Mouse (Mus musculus): ENCODE results near the gene Rab3a. TPM values are rescaled to one million over a fixed set of nuclear protein-coding genes. Genes with fewer than 3 reads are reported as not detected.

Gene Rab3a
- 1,139 and 1,160 TPM in 2 replicates for polyA plus RNA-seq (2012; rRNA removed)

DNA sequence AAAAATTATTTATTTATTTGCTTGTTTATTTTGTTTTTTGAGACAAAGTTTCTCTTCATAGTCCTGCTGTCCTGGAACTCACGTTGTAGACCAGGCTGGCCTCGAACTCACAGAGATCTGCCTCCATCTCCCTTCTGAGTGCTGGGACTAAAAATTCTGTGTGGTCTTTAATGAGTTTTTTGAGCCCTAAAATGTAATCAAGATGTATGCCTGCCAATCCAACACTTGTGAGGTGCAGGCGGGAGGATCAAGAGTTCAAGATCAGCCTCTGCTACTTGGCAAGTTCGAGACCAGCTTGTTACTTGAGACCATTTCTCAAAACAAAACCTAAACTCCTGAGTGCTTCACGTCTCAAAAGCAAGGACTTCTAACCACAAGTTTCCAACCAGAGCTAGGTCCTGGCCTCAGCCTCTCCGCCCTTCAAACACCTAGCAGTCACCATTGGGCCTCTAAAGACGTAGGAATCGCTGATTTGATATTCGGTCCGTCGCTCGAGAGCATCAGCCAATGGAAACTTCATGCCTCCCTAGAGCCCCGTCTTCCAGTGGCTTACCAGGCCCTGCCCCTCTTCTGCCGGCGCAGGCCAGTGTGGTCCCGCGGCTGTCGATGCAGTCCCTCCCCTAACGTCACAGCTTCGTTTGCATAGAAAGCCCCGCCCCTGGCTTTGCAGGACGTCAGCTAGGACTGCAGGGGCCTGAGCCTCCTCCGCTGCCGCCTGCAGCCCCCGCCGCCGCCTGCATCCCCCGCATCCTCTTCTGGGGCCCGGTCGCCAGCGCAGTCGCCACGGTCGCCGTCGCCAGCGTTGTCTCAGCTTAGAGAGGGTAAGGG, at the start of gene Rab3a:
Gene Rab3a, plus strand, starts transcription at position 637 of the 828 bp plus-strand sequence.
- no peak for TF ChIP-seq CTCF (IDR thresholded peaks at IDR 0.05; ENCODE audit: extremely low read depth, insufficient read depth, low read length)
- peak; percentile 70; the same call in 1 of the 2 replicates for TF ChIP-seq POLR2A (IDR thresholded peaks at IDR 0.05; ENCODE audit: extremely low read depth, insufficient read depth, low read length)
- Histone ChIP-seq H3K27ac (ENCODE audit: insufficient read depth, low read length) (peak within 1 kb of the TSS; percentile 96), H3K4me3 (ENCODE audit: insufficient read depth, low read length) (peak within 1 kb of the TSS; percentile 86), H3K4me1 (ENCODE audit: control insufficient read depth, insufficient read depth, low read length) (peaks cover 6% of the 10 kb centered on the region)

DNA sequence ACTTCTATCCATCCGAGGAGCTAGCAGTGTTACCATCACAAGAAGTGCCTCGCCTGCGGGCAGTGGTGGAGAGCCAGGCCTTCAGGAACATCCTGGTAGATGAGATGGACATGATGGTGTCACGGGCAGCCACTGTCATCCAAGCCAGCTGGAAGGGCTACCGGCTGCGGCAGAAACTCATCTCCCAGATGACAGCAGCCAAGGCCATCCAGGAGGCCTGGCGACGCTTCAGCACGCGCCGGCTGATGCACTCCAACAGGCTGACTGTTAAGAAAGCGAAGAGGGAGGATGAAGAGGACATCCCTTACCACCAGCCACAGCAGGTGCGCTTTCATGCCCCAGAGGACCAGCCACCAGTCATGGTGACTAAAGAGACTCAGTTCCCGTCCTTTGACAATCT, 46.2 kb upstream of the Rab3a start:
- Histone ChIP-seq H3K27ac (ENCODE audit: insufficient read depth, low read length) (no peak overlapping the region), H3K4me1 (ENCODE audit: control insufficient read depth, insufficient read depth, low read length) (no peaks in the 10 kb centered on the region), H3K4me3 (ENCODE audit: insufficient read depth, low read length) (no peak overlapping the region)
- TF ChIP-seq CTCF (IDR thresholded peaks at IDR 0.05; ENCODE audit: extremely low read depth, insufficient read depth, low read length) (no peak), POLR2A (IDR thresholded peaks at IDR 0.05; ENCODE audit: extremely low read depth, insufficient read depth, low read length) (no peak)

DNA sequence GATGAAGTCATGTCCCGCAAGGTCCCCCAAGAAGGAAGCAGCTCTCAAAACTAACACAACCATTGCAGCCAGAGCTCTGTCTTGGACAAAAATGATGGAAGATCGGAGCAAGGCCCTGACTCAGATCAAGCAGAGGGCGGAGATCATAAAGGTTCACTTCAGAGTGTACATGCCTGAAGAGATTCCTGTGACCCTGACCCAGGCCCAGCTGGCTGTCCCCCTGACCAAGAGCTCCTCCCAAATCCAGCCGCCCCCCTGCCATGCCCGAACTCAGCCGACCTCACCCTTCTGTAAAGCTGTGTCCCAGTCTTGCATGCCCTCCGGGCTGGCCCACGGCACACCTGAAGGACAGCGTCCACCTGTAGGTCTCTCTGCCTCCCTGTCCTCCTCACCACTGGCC, 44.7 kb upstream of the Rab3a start:
- no peak overlapping the region for H3K27ac ChIP-seq (ENCODE audit: insufficient read depth, low read length)
- TF ChIP-seq POLR2A (IDR thresholded peaks at IDR 0.05; ENCODE audit: extremely low read depth, insufficient read depth, low read length) (no peak), CTCF (IDR thresholded peaks at IDR 0.05; ENCODE audit: extremely low read depth, insufficient read depth, low read length) (no peak)
- H3K4me3 ChIP-seq (ENCODE audit: insufficient read depth, low read length), result no peak overlapping the region
- H3K4me1 ChIP-seq (ENCODE audit: control insufficient read depth, insufficient read depth, low read length), result no peaks in the 10 kb centered on the region

DNA sequence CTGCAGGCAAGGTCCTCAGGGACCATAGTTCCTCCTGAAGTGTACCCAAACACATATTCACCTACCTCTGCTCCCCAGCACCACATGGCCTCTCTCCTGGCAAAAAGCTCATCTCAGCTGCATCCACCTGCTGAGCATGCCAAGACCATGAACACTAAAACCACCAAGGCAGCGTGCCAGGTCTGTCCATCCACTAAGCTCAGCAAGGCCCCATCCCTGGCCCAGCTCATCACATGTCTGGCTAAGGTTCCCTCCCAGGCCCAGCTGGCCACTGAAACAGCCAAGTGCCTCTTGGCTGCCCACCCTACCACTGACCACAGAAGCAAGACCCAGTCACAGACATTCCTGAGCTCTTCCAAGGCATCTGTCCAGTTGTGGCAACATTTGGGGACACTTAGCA, 44.2 kb upstream of the Rab3a start:
- no peak overlapping the region for H3K27ac ChIP-seq (ENCODE audit: insufficient read depth, low read length)
- no peaks in the 10 kb centered on the region for H3K4me1 ChIP-seq (ENCODE audit: control insufficient read depth, insufficient read depth, low read length)
- no peak overlapping the region for H3K4me3 ChIP-seq (ENCODE audit: insufficient read depth, low read length)
- TF ChIP-seq POLR2A (IDR thresholded peaks at IDR 0.05; ENCODE audit: extremely low read depth, insufficient read depth, low read length) (no peak), CTCF (IDR thresholded peaks at IDR 0.05; ENCODE audit: extremely low read depth, insufficient read depth, low read length) (no peak)

DNA sequence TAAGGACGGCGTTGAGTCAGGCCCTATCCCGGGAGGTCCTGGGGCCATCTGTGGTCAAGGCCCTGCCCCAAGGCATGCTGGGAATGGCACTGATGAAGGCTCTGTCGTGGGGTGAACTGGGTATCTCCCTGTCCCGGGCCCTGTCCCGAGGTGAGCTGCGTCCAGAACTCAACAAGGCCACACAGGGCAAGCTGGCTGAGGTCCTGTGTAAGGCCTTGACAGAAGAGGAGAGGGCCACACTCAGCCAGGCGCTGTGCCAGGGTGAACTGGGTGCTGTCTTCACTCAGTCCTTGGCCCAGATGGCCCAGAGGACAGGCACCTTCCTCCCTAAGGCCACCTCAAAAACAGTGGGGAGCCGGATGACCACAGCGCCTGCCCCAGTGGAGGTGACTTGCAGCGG, 43.4 kb upstream of the Rab3a start:
- Histone ChIP-seq H3K27ac (ENCODE audit: insufficient read depth, low read length) (no peak overlapping the region), H3K4me1 (ENCODE audit: control insufficient read depth, insufficient read depth, low read length) (no peaks in the 10 kb centered on the region), H3K4me3 (ENCODE audit: insufficient read depth, low read length) (no peak overlapping the region)
- TF ChIP-seq POLR2A (IDR thresholded peaks at IDR 0.05; ENCODE audit: extremely low read depth, insufficient read depth, low read length), result no peak
- TF ChIP-seq CTCF (IDR thresholded peaks at IDR 0.05; ENCODE audit: extremely low read depth, insufficient read depth, low read length), result no peak

DNA sequence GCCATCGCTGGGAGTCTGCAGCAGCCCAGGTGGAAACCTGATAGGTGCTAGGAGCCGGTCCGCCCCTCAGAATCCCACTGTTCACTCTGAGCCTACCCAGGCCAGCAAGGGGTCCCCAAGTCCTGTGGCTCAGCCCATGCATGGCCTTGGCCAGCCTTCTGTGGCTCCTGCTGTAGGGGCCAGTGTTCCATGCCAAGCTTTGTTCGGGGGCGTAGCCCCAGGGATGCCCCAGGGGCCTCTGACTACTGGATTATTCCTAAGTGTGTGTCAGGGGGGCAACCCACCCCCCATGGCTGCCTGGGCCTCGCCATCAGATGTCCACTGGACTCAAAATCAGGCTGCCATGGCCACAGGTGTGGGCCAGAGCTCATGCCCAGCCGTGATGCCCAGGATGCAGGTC, 40.5 kb upstream of the Rab3a start:
- TF ChIP-seq POLR2A (IDR thresholded peaks at IDR 0.05; ENCODE audit: extremely low read depth, insufficient read depth, low read length) (no peak), CTCF (IDR thresholded peaks at IDR 0.05; ENCODE audit: extremely low read depth, insufficient read depth, low read length) (no peak)
- no peaks in the 10 kb centered on the region for H3K4me1 ChIP-seq (ENCODE audit: control insufficient read depth, insufficient read depth, low read length)
- H3K4me3 ChIP-seq (ENCODE audit: insufficient read depth, low read length), result no peak overlapping the region
- no peak overlapping the region for H3K27ac ChIP-seq (ENCODE audit: insufficient read depth, low read length)

DNA sequence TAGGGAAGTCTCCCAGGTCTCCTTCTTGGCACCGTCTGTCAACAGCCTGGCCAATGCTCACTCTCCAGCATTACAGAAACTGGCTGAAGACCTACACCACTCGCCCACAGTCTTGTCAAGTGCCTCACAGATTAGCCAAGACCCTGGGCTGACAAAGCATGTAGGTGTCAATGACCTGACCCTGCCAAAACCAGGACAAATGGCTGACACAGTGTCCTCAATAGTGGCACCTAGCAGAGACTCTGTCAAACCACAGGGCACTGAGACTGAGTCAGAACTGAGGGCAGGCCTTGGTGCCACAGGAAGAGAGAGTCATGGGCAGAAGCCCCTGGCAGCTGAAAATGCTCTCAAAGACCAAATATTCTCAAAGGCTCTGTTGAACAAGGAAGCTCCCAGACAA, 39.4 kb upstream of the Rab3a start:
- H3K4me1 ChIP-seq (ENCODE audit: control insufficient read depth, insufficient read depth, low read length), result no peaks in the 10 kb centered on the region
- H3K27ac ChIP-seq (ENCODE audit: insufficient read depth, low read length), result no peak overlapping the region
- no peak for TF ChIP-seq POLR2A (IDR thresholded peaks at IDR 0.05; ENCODE audit: extremely low read depth, insufficient read depth, low read length)
- no peak for TF ChIP-seq CTCF (IDR thresholded peaks at IDR 0.05; ENCODE audit: extremely low read depth, insufficient read depth, low read length)
- no peak overlapping the region for H3K4me3 ChIP-seq (ENCODE audit: insufficient read depth, low read length)

DNA sequence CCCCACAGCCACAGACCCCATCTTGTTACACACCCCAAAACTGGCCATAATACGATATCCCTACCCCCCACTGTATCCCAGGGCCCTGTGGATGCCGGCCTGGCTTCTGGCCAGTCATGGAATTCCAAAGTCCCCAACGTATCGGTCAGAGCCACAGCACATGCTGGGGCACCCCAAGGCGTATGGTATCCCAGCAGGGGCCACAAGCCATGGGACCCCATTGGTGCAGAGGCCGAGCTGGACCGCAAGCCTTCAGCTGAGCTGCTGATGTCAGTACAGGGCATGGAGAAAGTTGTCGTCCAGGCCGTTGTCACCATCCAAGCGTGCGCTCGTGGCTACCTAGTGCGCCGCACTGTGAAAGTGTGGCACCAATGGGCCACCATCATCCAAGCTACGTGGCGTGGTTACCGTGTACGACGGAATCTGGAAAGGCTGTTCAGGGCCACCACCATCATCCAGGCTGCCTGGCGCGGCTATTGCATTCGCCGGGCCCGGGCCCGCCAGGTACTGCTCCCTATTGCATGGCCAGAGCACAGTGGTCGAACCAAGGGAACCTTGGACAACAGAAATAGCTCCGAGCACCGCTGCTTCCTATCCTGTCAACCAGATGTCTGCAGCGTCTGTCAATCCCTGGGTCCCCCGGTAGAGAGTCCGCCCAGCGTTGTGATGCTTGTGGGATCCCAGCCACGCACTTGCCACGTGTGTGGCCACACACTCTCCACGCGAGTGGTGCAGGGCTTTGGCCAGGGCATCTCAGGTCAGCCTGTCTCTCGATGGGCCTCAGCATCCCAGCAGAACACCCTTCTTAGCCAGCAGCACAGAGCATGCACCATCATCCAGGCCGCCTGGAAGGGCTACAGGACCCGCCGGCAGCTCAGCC, 37.7 kb upstream of the Rab3a start:
- TF ChIP-seq POLR2A (IDR thresholded peaks at IDR 0.05; ENCODE audit: extremely low read depth, insufficient read depth, low read length) (no peak), CTCF (IDR thresholded peaks at IDR 0.05; ENCODE audit: extremely low read depth, insufficient read depth, low read length) (no peak)
- no peaks in the 10 kb centered on the region for H3K4me1 ChIP-seq (ENCODE audit: control insufficient read depth, insufficient read depth, low read length)
- H3K27ac ChIP-seq (ENCODE audit: insufficient read depth, low read length), result no peak overlapping the region
- no peak overlapping the region for H3K4me3 ChIP-seq (ENCODE audit: insufficient read depth, low read length)

DNA sequence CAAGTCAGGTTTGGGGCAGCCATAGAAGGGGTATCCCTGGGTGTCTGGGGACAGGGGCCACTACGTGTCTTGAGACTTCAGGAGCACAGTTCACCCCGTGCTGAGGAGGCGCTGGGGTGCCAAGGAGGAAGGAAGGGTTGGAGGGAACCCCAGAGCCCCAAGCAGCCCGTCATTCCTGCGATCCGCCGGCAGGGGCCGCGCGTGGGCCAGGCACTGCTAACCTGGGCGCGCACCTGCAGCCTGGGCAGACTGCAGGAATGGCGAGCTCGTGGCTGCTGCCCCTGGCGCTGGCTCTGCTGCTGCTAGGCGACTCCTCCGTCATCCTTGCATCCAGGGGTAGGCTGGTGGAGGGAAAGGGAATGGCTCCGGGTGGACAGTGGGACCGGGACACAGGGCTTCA, 36.2 kb upstream of the Rab3a start, which contains the start of gene Gm3336:
Gene Gm3336, plus strand, starts transcription at position 247 of the 400 bp plus-strand sequence.
- no peaks in the 10 kb centered on the region for H3K4me1 ChIP-seq (ENCODE audit: control insufficient read depth, insufficient read depth, low read length)

More for the DNA sequence above, 36.2 kb upstream of the Rab3a start, which contains the start of gene Gm3336:
- Histone ChIP-seq H3K27ac (ENCODE audit: insufficient read depth, low read length) (no peak within 1 kb of the TSS), H3K4me3 (ENCODE audit: insufficient read depth, low read length) (no peak within 1 kb of the TSS)
- TF ChIP-seq POLR2A (IDR thresholded peaks at IDR 0.05; ENCODE audit: extremely low read depth, insufficient read depth, low read length) (no peak), CTCF (IDR thresholded peaks at IDR 0.05; ENCODE audit: extremely low read depth, insufficient read depth, low read length) (peak; percentile 61)
